Mouse (Mus musculus): Measurements from ENCODE around the gene Lama4.

DNA sequence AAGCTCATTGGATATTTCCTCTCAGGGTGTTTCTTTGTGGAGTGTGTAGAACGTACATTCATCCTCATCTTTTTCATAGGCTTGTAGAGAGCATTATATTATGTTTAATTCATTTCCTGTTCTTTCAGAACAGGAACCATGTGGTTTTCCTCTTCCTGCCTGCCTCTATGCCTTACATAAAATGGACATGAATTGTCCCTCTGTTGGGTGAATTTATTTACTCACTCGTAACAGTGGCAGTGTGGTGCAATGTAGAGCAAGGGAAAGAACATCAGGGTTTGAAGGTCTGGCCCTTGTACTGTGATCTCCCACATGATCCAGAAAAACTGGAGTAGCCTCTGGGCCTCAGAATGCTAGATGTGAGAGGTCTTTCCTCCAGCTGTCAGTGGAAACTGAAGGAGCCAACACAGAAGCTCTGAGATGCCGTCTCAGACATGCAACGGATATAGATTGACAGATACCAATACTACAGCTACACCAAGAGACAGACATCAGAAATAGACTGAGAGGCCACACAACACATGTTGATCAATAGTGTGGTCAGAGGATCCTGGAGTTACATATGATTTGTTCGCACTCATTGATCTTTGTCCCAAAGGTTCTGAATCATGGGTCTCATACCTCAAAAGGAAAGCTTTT lies 58.4 kb downstream of the Lama4 start:
- TF ChIP-seq RAD21 (IDR thresholded peaks at IDR 0.05; ENCODE audit: low read depth, low read length) (no peak), CTCF (IDR thresholded peaks at IDR 0.05 in 2 of 3, conservative IDR thresholded peaks at IDR 0.05 in 1 of 3; ENCODE audit: control insufficient read depth in 1 of 3, insufficient read depth in 1 of 3, low read depth in 2 of 3, low read length in 3 of 3, poor library complexity in 1 of 3, severe bottlenecking in 1 of 3) (no peak)

All from MEL (cell line).